Mouse (Mus musculus) forebrain, embryonic 11.5 days (tissue): ENCODE measurements at regions not wholly inside any gene's neighbourhood (a gene's known extent, or its start where the extent isn't known, plus 50 kb on each side); places are given as distances from the start of the nearest gene placed in this dataset.

Experiments
- ATAC-seq: fragments of 200-750 bp; cut with Nextera tagmentation; replicated peaks from 2 replicates; pipeline ENCODE4 v1.8.0; 2017; ENCODE audit warnings: moderate TSS enrichment; ENCODE audit not compliant: low FRiP score
- DNase-seq: peaks from one replicate; pipeline ENCODE4 v3.0.0-alpha.2; 2017; ENCODE audit warnings: low spot score
- H3K27ac ChIP-seq: fragments of 300-500 bp; sonication (generic); 2 replicates; pipeline ENCODE4 v1.5.1; 2014; ENCODE audit warnings: low read depth, low read length
- H3K27me3 ChIP-seq: fragments of 300-500 bp; sonication (generic); 2 replicates; pipeline ENCODE4 v1.6.1; 2014; ENCODE audit warnings: mild to moderate bottlenecking, low read length, mixed read lengths; ENCODE audit not compliant: control insufficient read depth, insufficient read depth
- H3K36me3 ChIP-seq: fragments of 300-500 bp; sonication (generic); 2 replicates; pipeline ENCODE4 v1.6.1; 2014; ENCODE audit warnings: mild to moderate bottlenecking, low read length, moderate library complexity, mixed read lengths; ENCODE audit not compliant: control insufficient read depth, insufficient read depth
- H3K4me1 ChIP-seq: fragments of 300-500 bp; sonication (generic); replicated peaks from 2 replicates; pipeline ENCODE4 v1.6.1; 2014; ENCODE audit warnings: low read length, mixed read lengths; ENCODE audit not compliant: control insufficient read depth, insufficient read depth
- H3K4me2 ChIP-seq: fragments of 300-500 bp; sonication (generic); 2 replicates; pipeline ENCODE4 v1.6.1; 2014; ENCODE audit warnings: low read depth, mild to moderate bottlenecking, low read length, moderate library complexity, mixed read lengths; ENCODE audit not compliant: severe bottlenecking
- H3K4me3 ChIP-seq: fragments of 300-500 bp; sonication (generic); 2 replicates; pipeline ENCODE4 v1.5.1; 2014; ENCODE audit warnings: low read depth, low read length
- H3K9ac ChIP-seq: fragments of 300-500 bp; sonication (generic); 2 replicates; pipeline ENCODE4 v1.6.1; 2014; ENCODE audit warnings: low read length
- H3K9me3 ChIP-seq: fragments of 300-500 bp; sonication (generic); 2 replicates; pipeline ENCODE4 v1.6.1; 2016; ENCODE audit warnings: low read length, mixed read lengths; ENCODE audit not compliant: control insufficient read depth
- WGBS: fragments of 180-500 bp; shearing (Covaris S2); extraction: QIAGEN DNeasy Blood & Tissue Kit; methylation state at CpG from one replicate; pipeline ENCODE4 v1.1.7; 2014; 5-methylcytosine and 5-hydroxymethylcytosine counted together

- Histone ChIP-seq H3K36me3 (no peaks in the 10 kb centered on the region), H3K27me3 (no peaks in the 10 kb centered on the region), H3K4me2 (no peak overlapping the region), H3K9ac (no peak overlapping the region), H3K4me3 (no peak overlapping the region), H3K27ac (no peak overlapping the region), H3K4me1 (no peaks in the 10 kb centered on the region), H3K9me3 (no peaks in the 10 kb centered on the region)
- 70% methylated on average over 5 of the region's 5 CpGs for WGBS
- no peak for ATAC-seq
- DNase-seq = no peak
These were observed 143.1 kb upstream of the Fam241a start for GRCm38 (mm10) chr3:128039185-128039584.

GRCm38 (mm10) chr3:128036538-128036937 is 140.4 kb upstream of the Fam241a start:
- Histone ChIP-seq H3K36me3 (no peaks in the 10 kb centered on the region), H3K9ac (no peak overlapping the region), H3K27me3 (no peaks in the 10 kb centered on the region), H3K4me3 (no peak overlapping the region), H3K4me1 (no peaks in the 10 kb centered on the region), H3K4me2 (no peak overlapping the region), H3K27ac (no peak overlapping the region), H3K9me3 (no peaks in the 10 kb centered on the region)
- 52% methylated on average over 10 of the region's 10 CpGs for WGBS
- ATAC-seq (no peak), DNase-seq (no peak)

GRCm38 (mm10) chr3:128030352-128030751 is 134.2 kb upstream of the Fam241a start:
- ATAC-seq (no peak), DNase-seq (no peak)
- no peaks in the 10 kb centered on the region for H3K27me3 ChIP-seq
- no peak overlapping the region for H3K9ac ChIP-seq
- H3K4me1 ChIP-seq = no peaks in the 10 kb centered on the region
- H3K9me3 ChIP-seq = no peaks in the 10 kb centered on the region
- no peak overlapping the region for H3K4me3 ChIP-seq
- H3K27ac ChIP-seq = no peak overlapping the region
- WGBS = 89% methylated on average over 3 of the region's 3 CpGs
- H3K4me2 ChIP-seq = no peak overlapping the region
- H3K36me3 ChIP-seq = no peaks in the 10 kb centered on the region

GRCm38 (mm10) chr3:128029565-128029915 is 133.4 kb upstream of the Fam241a start:
- 63% methylated on average over 5 of the region's 5 CpGs for WGBS
- Histone ChIP-seq H3K4me3 (no peak overlapping the region), H3K36me3 (no peaks in the 10 kb centered on the region), H3K27ac (no peak overlapping the region), H3K9me3 (no peaks in the 10 kb centered on the region), H3K4me1 (no peaks in the 10 kb centered on the region), H3K9ac (no peak overlapping the region), H3K4me2 (no peak overlapping the region), H3K27me3 (no peaks in the 10 kb centered on the region)
- DNase-seq = no peak
- peak; percentile 49 for ATAC-seq

GRCm38 (mm10) chr3:128028856-128029564 is 132.9 kb upstream of the Fam241a start:
- ATAC-seq (peak; percentile 76), DNase-seq (no peak)
- Histone ChIP-seq H3K9ac (no peak overlapping the region), H3K4me2 (no peak overlapping the region), H3K27ac (no peak overlapping the region), H3K4me3 (no peak overlapping the region), H3K36me3 (no peaks in the 10 kb centered on the region), H3K9me3 (no peaks in the 10 kb centered on the region), H3K27me3 (no peaks in the 10 kb centered on the region), H3K4me1 (no peaks in the 10 kb centered on the region)
- WGBS = 16% methylated on average over 11 of the region's 11 CpGs

- Histone ChIP-seq H3K4me2 (no peak overlapping the region), H3K4me3 (no peak overlapping the region), H3K9me3 (no peaks in the 10 kb centered on the region), H3K27me3 (no peaks in the 10 kb centered on the region), H3K9ac (no peak overlapping the region), H3K4me1 (no peaks in the 10 kb centered on the region), H3K36me3 (no peaks in the 10 kb centered on the region), H3K27ac (no peak overlapping the region)
- WGBS = 89% methylated on average over 12 of the region's 12 CpGs
- DNase-seq (no peak), ATAC-seq (no peak)
These were observed 128.7 kb upstream of the Fam241a start for GRCm38 (mm10) chr3:128024856-128025255.

GRCm38 (mm10) chr3:128014909-128015308 is 118.8 kb upstream of the Fam241a start:
- no peak for ATAC-seq
- Histone ChIP-seq H3K9me3 (no peaks in the 10 kb centered on the region), H3K9ac (no peak overlapping the region), H3K27me3 (no peaks in the 10 kb centered on the region), H3K27ac (no peak overlapping the region), H3K4me1 (no peaks in the 10 kb centered on the region), H3K4me3 (no peak overlapping the region), H3K36me3 (no peaks in the 10 kb centered on the region), H3K4me2 (no peak overlapping the region)
- no peak for DNase-seq
- WGBS = 77% methylated on average over 1 of the region's 1 CpGs

GRCm38 (mm10) chr3:128002905-128003641 is 106.9 kb upstream of the Fam241a start:
- Histone ChIP-seq H3K4me3 (no peak overlapping the region), H3K27me3 (no peaks in the 10 kb centered on the region), H3K9ac (no peak overlapping the region), H3K27ac (no peak overlapping the region), H3K4me2 (no peak overlapping the region), H3K36me3 (no peaks in the 10 kb centered on the region), H3K9me3 (no peaks in the 10 kb centered on the region), H3K4me1 (no peaks in the 10 kb centered on the region)
- WGBS = 91% methylated on average over 18 of the region's 18 CpGs
- DNase-seq (no peak), ATAC-seq (no peak)
